Mouse (Mus musculus): ENCODE data around the gene 2810004N23Rik.

DNA sequence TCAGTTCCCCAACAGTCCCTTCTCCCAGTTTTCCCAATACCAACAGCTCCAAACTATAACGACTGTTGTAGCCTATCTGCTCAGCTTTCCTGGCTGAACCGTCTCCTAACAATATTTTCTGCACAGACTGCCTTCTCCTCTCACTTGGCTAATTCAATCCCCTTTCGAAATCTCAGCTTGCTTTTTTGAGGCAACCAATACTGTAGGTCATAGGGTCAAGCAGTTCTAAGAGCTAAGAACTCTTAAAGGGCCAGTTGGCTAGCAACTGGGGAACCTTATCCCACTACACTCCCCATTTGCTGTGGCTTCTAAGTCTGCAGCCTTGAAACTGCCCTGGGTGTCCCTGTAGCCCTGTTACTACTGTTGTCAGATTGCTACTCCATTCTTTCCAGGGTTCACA is 17.8 kb downstream of the 2810004N23Rik start:
- TF ChIP-seq BHLHE40 (IDR thresholded peaks at IDR 0.05; ENCODE audit: borderline replicate concordance, low read depth, low read length) (no peak), CTCF (IDR thresholded peaks at IDR 0.05 in 2 of 3, conservative IDR thresholded peaks at IDR 0.05 in 1 of 3; ENCODE audit: control insufficient read depth in 1 of 3, insufficient read depth in 1 of 3, low read depth in 2 of 3, low read length in 3 of 3, poor library complexity in 1 of 3, severe bottlenecking in 1 of 3) (no peak), USF1 (IDR thresholded peaks at IDR 0.05; ENCODE audit: low read depth, low read length) (no peak), MAZ (IDR thresholded peaks at IDR 0.05; ENCODE audit: low read depth, low read length) (no peak), JUND (IDR thresholded peaks at IDR 0.05; ENCODE audit: low read depth, low read length) (no peak), TAL1 (IDR thresholded peaks at IDR 0.05; ENCODE audit: low read length) (no peak), ZC3H11A (IDR thresholded peaks at IDR 0.05; ENCODE audit: low read depth, low read length) (no peak), HCFC1 (IDR thresholded peaks at IDR 0.05; ENCODE audit: low read depth, low read length) (no peak), GABPA (IDR thresholded peaks at IDR 0.05; ENCODE audit: low read depth, low read length) (no peak)

Measured in MEL (cell line).